Comparison of ENCODE assay signal across 19 mouse cellular contexts in genomic region chr1:178360702-178361101, GRCm38 (mm10). TPM values are rescaled to one million over a fixed set of nuclear protein-coding genes. Genes with fewer than 3 reads are reported as not detected.
DNase-seq lines count a peak whose midpoint lies in the region; ATAC-seq and TF ChIP-seq lines count a peak whose summit lies in the region.
"Had no signal": no experiment of that assay in that cellular context is flagged by ENCODE, and none has a peak within 500 bp of the region (broad histone marks: within the 10 kb centered on the region; RNA-seq: fewer than 3 reads in every experiment).

No protein-coding gene starts in this region.

- no peak for ATAC-seq in liver, postnatal 0 days
- ATAC-seq in liver, embryonic 12.5 days, result no peak
- ATAC-seq in granulocyte monocyte progenitor cell, adult 5-6 weeks (replicated peaks; ENCODE audit: poor library complexity, severe bottlenecking), result peak; percentile 89
- ATAC-seq: forebrain, embryonic 16.5 days; Patski had no signal

- no peak for TF ChIP-seq POLR2A in CH12.LX (IDR thresholded peaks at IDR 0.05; ENCODE audit: low read depth, low read length)

- no peaks in the 10 kb centered on the region for H3K9me3 ChIP-seq in liver, postnatal 0 days (ENCODE audit: low read length)
- no peaks in the 10 kb centered on the region for H3K9me3 ChIP-seq in liver, embryonic 12.5 days (replicated peaks)
- H3K9me3 ChIP-seq in CH12.LX (replicated peaks; ENCODE audit: low read length), result no peaks in the 10 kb centered on the region
- H3K9me3 ChIP-seq: heart, embryonic 13.5 days; limb, embryonic 15.5 days; midbrain, embryonic 12.5 days; stomach, embryonic 15.5 days had no signal

- peak; percentile 30 for DNase-seq in embryo, embryonic 10.5 days (ENCODE audit: low spot score)
- DNase-seq in embryo, embryonic 10 days (ENCODE audit: low spot score), result no peak
- DNase-seq in liver, postnatal 0 days, result no peak
- DNase-seq in CH12.LX (ENCODE audit: extremely low read depth), result no peak
- DNase-seq in cerebellum, adult 9-11 months, result no peak
- no peak for DNase-seq in heart, adult 11 months
- DNase-seq: adrenal gland, postnatal 10 days; cerebellum, adult 9-10 months; gastrocnemius, postnatal 25 days; kidney, adult 8-10 months had no signal

- no peaks in the 10 kb centered on the region for H3K27me3 ChIP-seq in liver, postnatal 0 days (ENCODE audit: insufficient read depth, low read length)
- H3K27me3 ChIP-seq in liver, embryonic 12.5 days (replicated peaks), result no peaks in the 10 kb centered on the region
- H3K27me3 ChIP-seq in CH12.LX (replicated peaks), result no peaks in the 10 kb centered on the region
- H3K27me3 ChIP-seq: heart, embryonic 13.5 days; limb, embryonic 15.5 days; midbrain, embryonic 12.5 days; Patski; stomach, embryonic 15.5 days had no signal

- TF ChIP-seq EP300 in liver, postnatal 0 days (IDR thresholded peaks at IDR 0.05; ENCODE audit: low read depth), result no peak
- no peak for TF ChIP-seq EP300 in CH12.LX (IDR thresholded peaks at IDR 0.05; ENCODE audit: low read length)

- no peak overlapping the region for H3K27ac ChIP-seq in liver, postnatal 0 days (ENCODE audit: low read depth)
- H3K27ac ChIP-seq in liver, embryonic 12.5 days, result no peak overlapping the region
- no peak overlapping the region for H3K27ac ChIP-seq in CH12.LX (ENCODE audit: insufficient read depth, low read depth)
- H3K27ac ChIP-seq: heart, embryonic 13.5 days; left cerebral cortex, adult 2 months; limb, embryonic 15.5 days; midbrain, embryonic 12.5 days; stomach, embryonic 15.5 days had no signal

- TF ChIP-seq CTCF in liver, postnatal 0 days (IDR thresholded peaks at IDR 0.05; ENCODE audit: low read depth), result peak; percentile 32; the same call in 1 of the 2 replicates
- peak in 1 of 2 experiments; percentile 54; a peak in 2 of 4 replicates for TF ChIP-seq CTCF in CH12.LX (conservative IDR thresholded peaks at IDR 0.05 in 1 of 2, IDR thresholded peaks at IDR 0.05 in 1 of 2; ENCODE audit: low read depth in 2 of 2, low read length in 2 of 2)

- H3K36me3 ChIP-seq in liver, postnatal 0 days (replicated peaks; ENCODE audit: insufficient read depth, low read length), result no peaks in the 10 kb centered on the region
- H3K36me3 ChIP-seq in liver, embryonic 12.5 days, result no peaks in the 10 kb centered on the region
- no peaks in the 10 kb centered on the region for H3K36me3 ChIP-seq in CH12.LX (replicated peaks in 1 of 2; ENCODE audit: control insufficient read depth in 1 of 2, insufficient read depth in 1 of 2, low read length in 1 of 2)
- H3K36me3 ChIP-seq: heart, embryonic 13.5 days; limb, embryonic 15.5 days; midbrain, embryonic 12.5 days; stomach, embryonic 15.5 days had no signal

- H3K9ac ChIP-seq in liver, postnatal 0 days (replicated peaks), result no peak overlapping the region
- no peak overlapping the region for H3K9ac ChIP-seq in liver, embryonic 12.5 days
- H3K9ac ChIP-seq in CH12.LX (ENCODE audit: insufficient read depth, low read depth), result no peak overlapping the region
- H3K9ac ChIP-seq: heart, embryonic 13.5 days; limb, embryonic 15.5 days; midbrain, embryonic 12.5 days; stomach, embryonic 15.5 days had no signal

- TF ChIP-seq RAD21 in CH12.LX (IDR thresholded peaks at IDR 0.05; ENCODE audit: low read depth, low read length), result peak; percentile 29

- in situ Hi-C loops in CH12.LX (cut with MboI; ENCODE audit: low pct_ligation_motif_present, low pct_unique_long_range_greater_than_20kb, low sequenced_read_pairs), result no loop called here

- 63% methylated on average over 2 of the region's 2 CpGs for WGBS in liver, postnatal 0 days (ENCODE audit: insufficient replicate concordance)
- 65% methylated on average over 2 of the region's 2 CpGs for WGBS in liver, embryonic 12.5 days (ENCODE audit: insufficient replicate concordance)

- dilution Hi-C loops in CH12.LX (cut with MboI; ENCODE audit: extremely low pct_ligation_motif_present, extremely low pct_unique_long_range_greater_than_20kb, low sequenced_read_pairs), result no loop called here

- no peak overlapping the region for H3K4me3 ChIP-seq in liver, postnatal 0 days (ENCODE audit: low read depth, low read length)
- H3K4me3 ChIP-seq in liver, embryonic 12.5 days, result no peak overlapping the region
- H3K4me3 ChIP-seq in CH12.LX (replicated peaks in 1 of 3; ENCODE audit: low read depth in 2 of 3, low read length in 2 of 3, poor library complexity in 1 of 3), result no peak overlapping the region
- H3K4me3 ChIP-seq: heart, embryonic 13.5 days; left cerebral cortex, adult 2 months; limb, embryonic 15.5 days; midbrain, embryonic 12.5 days; stomach, embryonic 15.5 days had no signal

- H3K4me2 ChIP-seq in liver, postnatal 0 days (ENCODE audit: low read depth, low read length), result no peak overlapping the region
- no peak overlapping the region for H3K4me2 ChIP-seq in liver, embryonic 12.5 days
- no peak overlapping the region for H3K4me2 ChIP-seq in CH12.LX (ENCODE audit: insufficient read depth, low read depth, poor library complexity, severe bottlenecking)
- H3K4me2 ChIP-seq: heart, embryonic 13.5 days; limb, embryonic 15.5 days; midbrain, embryonic 12.5 days; stomach, embryonic 15.5 days had no signal

- no peaks in the 10 kb centered on the region for H3K79me2 ChIP-seq in CH12.LX (replicated peaks; ENCODE audit: control insufficient read depth, extremely low read depth, insufficient read depth, poor library complexity, severe bottlenecking)

- no peaks in the 10 kb centered on the region for H3K4me1 ChIP-seq in liver, postnatal 0 days (ENCODE audit: insufficient read depth)
- no peaks in the 10 kb centered on the region for H3K4me1 ChIP-seq in liver, embryonic 12.5 days
- H3K4me1 ChIP-seq in CH12.LX (ENCODE audit: control insufficient read depth in 1 of 2, insufficient read depth in 2 of 2), result peaks cover 0 to 4% of the 10 kb centered on the region in 2 experiments; a peak in 2 of 4 replicates
- H3K4me1 ChIP-seq: heart, embryonic 13.5 days; midbrain, embryonic 12.5 days; stomach, embryonic 15.5 days had no signal

TF ChIP-seq in CH12.LX, 34 proteins besides CTCF, POLR2A, EP300 and RAD21:
- TF ChIP-seq USF1 (IDR thresholded peaks at IDR 0.05; ENCODE audit: low read depth, low read length), result no peak
- TF ChIP-seq MYC (IDR thresholded peaks at IDR 0.05; ENCODE audit: low read depth, low read length), result no peak
- TF ChIP-seq SMC3 (IDR thresholded peaks at IDR 0.05; ENCODE audit: low read depth, low read length), result peak; percentile 31; the same call in 1 of the 2 replicates

RNA-seq across cellular contexts. Expression of gene Hnrnpu, which starts 23.1 kb away (rescaled TPM):
- 106 and 132 TPM in 2 replicates for polyA plus RNA-seq in liver, postnatal 0 days (2015; fragmentation: Nextera tagmentation; extraction: Ambion mirVana)
- polyA plus RNA-seq in liver, embryonic 12.5 days (2016; fragmentation: Nextera tagmentation; extraction: Ambion mirVana), result 556 and 569 TPM in 2 replicates
- total RNA-seq in CH12.LX (2012; rRNA removed) (346 and 491 TPM in 2 replicates), CH12.LX (2014; rRNA removed) (359 and 397 TPM in 2 replicates)
- polyA plus RNA-seq in CH12.LX (2012; ENCODE audit: insufficient read length, low read depth), result 853 and 911 TPM in 2 replicates
- 580 and 661 TPM in 2 replicates for total RNA-seq in granulocyte monocyte progenitor cell, adult 5-6 weeks (2014; fragmentation: Nextera tagmentation)
- 553 and 618 TPM in 2 replicates for total RNA-seq in granulocyte monocyte progenitor cell, adult 5-6 weeks (2017)

RNA-seq across cellular contexts. Expression of gene Cox20, which starts 41.8 kb away (rescaled TPM):
- polyA plus RNA-seq in liver, postnatal 0 days (2015; fragmentation: Nextera tagmentation; extraction: Ambion mirVana), result 98.3 and 109 TPM in 2 replicates
- polyA plus RNA-seq in liver, embryonic 12.5 days (2016; fragmentation: Nextera tagmentation; extraction: Ambion mirVana), result 103 and 110 TPM in 2 replicates
- total RNA-seq in CH12.LX (2012; rRNA removed), result 9.9 and 15.3 TPM in 2 replicates
- total RNA-seq in CH12.LX (2014; rRNA removed), result 19.1 and 23.9 TPM in 2 replicates
- 21.2 and 26.0 TPM in 2 replicates for polyA plus RNA-seq in CH12.LX (2012; ENCODE audit: insufficient read length, low read depth)
- total RNA-seq in granulocyte monocyte progenitor cell, adult 5-6 weeks (2014; fragmentation: Nextera tagmentation), result 131 and 163 TPM in 2 replicates
- 142 and 153 TPM in 2 replicates for total RNA-seq in granulocyte monocyte progenitor cell, adult 5-6 weeks (2017)

RNA-seq across cellular contexts. Expression of gene Efcab2, which starts 45.2 kb away (rescaled TPM):
- 2.0 and 2.3 TPM in 2 replicates for polyA plus RNA-seq in liver, postnatal 0 days (2015; fragmentation: Nextera tagmentation; extraction: Ambion mirVana)
- polyA plus RNA-seq in liver, embryonic 12.5 days (2016; fragmentation: Nextera tagmentation; extraction: Ambion mirVana), result 4.6 and 5.2 TPM in 2 replicates
- total RNA-seq in CH12.LX (2012; rRNA removed) (1.2 and 1.5 TPM in 2 replicates), CH12.LX (2014; rRNA removed) (1.8 TPM in 2 replicates)
- 2.8 and 3.2 TPM in 2 replicates for polyA plus RNA-seq in CH12.LX (2012; ENCODE audit: insufficient read length, low read depth)
- 3.1 TPM in 2 replicates for total RNA-seq in granulocyte monocyte progenitor cell, adult 5-6 weeks (2014; fragmentation: Nextera tagmentation)
- 2.3 and 4.0 TPM in 2 replicates for total RNA-seq in granulocyte monocyte progenitor cell, adult 5-6 weeks (2017)
